Mouse (Mus musculus) midbrain, embryonic 16.5 days (tissue): Measurements from ENCODE around the gene Idh3a. TPM values are rescaled to one million over a fixed set of nuclear protein-coding genes. Genes with fewer than 3 reads are reported as not detected.
A peak's percentile ranks its signal among the peaks of the same experiment; 100 is the strongest.
"Not testable (repeated sequence)": the region's sequence is repeated elsewhere in the genome, so short reads cannot be mapped to it uniquely, and the experiment has no call there.

Experiments used
- ATAC-seq: fragments of 200-750 bp; cut with Nextera tagmentation; 2 replicates; pipeline ENCODE4 v1.8.0; 2017; ENCODE audit warnings: moderate TSS enrichment
- H3K27ac ChIP-seq: fragments of 300-500 bp; sonication (generic); 2 replicates; pipeline ENCODE4 v1.5.1; 2014; ENCODE audit warnings: mild to moderate bottlenecking, low read length, mixed read lengths
- H3K27me3 ChIP-seq: fragments of 300-500 bp; sonication (generic); 2 replicates; pipeline ENCODE4 v1.6.1; 2014; ENCODE audit warnings: low read depth, low read length, mixed read lengths; ENCODE audit not compliant: control insufficient read depth, insufficient read depth
- H3K36me3 ChIP-seq: fragments of 300-500 bp; sonication (generic); 2 replicates; pipeline ENCODE4 v1.6.1; 2014; ENCODE audit warnings: mild to moderate bottlenecking, low read length, moderate library complexity, mixed read lengths; ENCODE audit not compliant: control insufficient read depth, insufficient read depth
- H3K4me1 ChIP-seq: fragments of 300-500 bp; sonication (generic); 2 replicates; pipeline ENCODE4 v1.6.1; 2014; ENCODE audit warnings: mild to moderate bottlenecking, low read length, mixed read lengths; ENCODE audit not compliant: control insufficient read depth, insufficient read depth
- H3K4me2 ChIP-seq: fragments of 300-500 bp; sonication (generic); 2 replicates; pipeline ENCODE4 v1.6.1; 2014; ENCODE audit warnings: mild to moderate bottlenecking, low read length, mixed read lengths
- H3K4me3 ChIP-seq: fragments of 300-500 bp; sonication (generic); 2 replicates; pipeline ENCODE4 v1.5.1; 2014; ENCODE audit warnings: low read depth, mild to moderate bottlenecking, low read length, moderate library complexity, mixed read lengths
- H3K9ac ChIP-seq: fragments of 300-500 bp; sonication (generic); 2 replicates; pipeline ENCODE4 v1.6.1; 2014; ENCODE audit warnings: low read depth, low read length, mixed read lengths
- H3K9me3 ChIP-seq: fragments of 300-500 bp; sonication (generic); replicated peaks from 2 replicates; pipeline ENCODE4 v1.6.1; 2014; ENCODE audit warnings: mild to moderate bottlenecking, low read length, mixed read lengths; ENCODE audit not compliant: control insufficient read depth, poor library complexity, severe bottlenecking
- WGBS: fragments of 180-500 bp; shearing (Covaris S2); extraction: QIAGEN DNeasy Blood & Tissue Kit; methylation state at CpG from one replicate; pipeline ENCODE4 v1.1.7; 2014; 5-methylcytosine and 5-hydroxymethylcytosine counted together
- polyA plus RNA-seq: library from polyadenylated mRNA; unstranded; fragments of >200 nt; fragmentation: Nextera tagmentation; extraction: Ambion mirVana; gene quantifications from 2 replicates; pipeline ENCODE4 v1.2.1, GENCODE M21; 2015

Gene Idh3a
- polyA plus RNA-seq, 1 experiment from 2014 or later = 165 TPM

- H3K4me3 ChIP-seq = no peak overlapping the region
- no peak overlapping the region for H3K9ac ChIP-seq
- no peaks in the 10 kb centered on the region for H3K36me3 ChIP-seq
- 84% methylated on average over 9 of the region's 9 CpGs for WGBS
- H3K27ac ChIP-seq = no peak overlapping the region
- no peak for ATAC-seq
- no peaks in the 10 kb centered on the region for H3K9me3 ChIP-seq
- no peak overlapping the region for H3K4me2 ChIP-seq
- no peaks in the 10 kb centered on the region for H3K27me3 ChIP-seq
- H3K4me1 ChIP-seq = no peaks in the 10 kb centered on the region
Observed at GRCm38 (mm10) chr9:54571130-54571839, 14.8 kb upstream of the Idh3a start.

- peaks cover 17% of the 10 kb centered on the region for H3K4me1 ChIP-seq
- WGBS = 87% methylated on average over 1 of the region's 1 CpGs
- no peak overlapping the region for H3K27ac ChIP-seq
- H3K4me3 ChIP-seq = no peak overlapping the region
- no peaks in the 10 kb centered on the region for H3K27me3 ChIP-seq
- H3K36me3 ChIP-seq = no peaks in the 10 kb centered on the region
- no peaks in the 10 kb centered on the region; the same call in 1 of the 2 replicates for H3K9me3 ChIP-seq
- H3K9ac ChIP-seq = no peak overlapping the region
- ATAC-seq = no peak
- H3K4me2 ChIP-seq = no peak overlapping the region
Observed at GRCm38 (mm10) chr9:54583712-54584111, 2.4 kb upstream of the Idh3a start.

- H3K4me1 ChIP-seq = peaks cover 17% of the 10 kb centered on the region
- H3K36me3 ChIP-seq, H3K9me3 ChIP-seq, H3K4me3 ChIP-seq, H3K9ac ChIP-seq, ATAC-seq, H3K4me2 ChIP-seq, H3K27ac ChIP-seq, H3K27me3 ChIP-seq: not testable (repeated sequence)
- WGBS = 90% methylated on average over 2 of the region's 2 CpGs
Observed at GRCm38 (mm10) chr9:54584127-54584526, 2.0 kb upstream of the Idh3a start.

- peak; percentile 50 for ATAC-seq
- Histone ChIP-seq H3K27ac (peak overlapping the region; percentile 51; the same call in 1 of the 2 replicates), H3K27me3 (no peaks in the 10 kb centered on the region), H3K4me1 (peaks cover 17% of the 10 kb centered on the region), H3K9me3 (no peaks in the 10 kb centered on the region), H3K4me3 (peak overlapping the region; percentile 78), H3K36me3 (0 out of 2 replicates have a peak, but pooled peaks cover 2% of the 10 kb centered on the region), H3K9ac (peak overlapping the region; percentile 40; the same call in 1 of the 2 replicates), H3K4me2 (peak overlapping the region; percentile 90)
- WGBS = 34% methylated on average over 5 of the region's 5 CpGs
Observed at GRCm38 (mm10) chr9:54585839-54586198, 315 bp upstream of the Idh3a start.

GRCm38 (mm10) chr9:54587863-54588262 lies 1.7 kb downstream of the Idh3a start:
- Histone ChIP-seq H3K9ac (no peak overlapping the region), H3K4me3 (no peak overlapping the region)

GRCm38 (mm10) chr9:54593652-54594051 lies 7.5 kb downstream of the Idh3a start:
- H3K9ac ChIP-seq, ATAC-seq, H3K27me3 ChIP-seq, H3K4me3 ChIP-seq, H3K9me3 ChIP-seq, H3K4me2 ChIP-seq, H3K27ac ChIP-seq, H3K4me1 ChIP-seq: not testable (repeated sequence)
- 78% methylated on average over 4 of the region's 4 CpGs for WGBS
- peaks cover 54% of the 10 kb centered on the region for H3K36me3 ChIP-seq

More at GRCm38 (mm10) chr9:54587863-54588262, 1.7 kb downstream of the Idh3a start:
- 42% methylated on average over 4 of the region's 4 CpGs for WGBS
- Histone ChIP-seq H3K4me2 (peak overlapping the region; percentile 90), H3K27me3 (no peaks in the 10 kb centered on the region), H3K36me3 (peaks cover 11% of the 10 kb centered on the region), H3K27ac (no peak overlapping the region), H3K9me3 (no peaks in the 10 kb centered on the region), H3K4me1 (peaks cover 17% of the 10 kb centered on the region)
- no peak for ATAC-seq

GRCm38 (mm10) chr9:54596752-54597465 lies 10.8 kb downstream of the Idh3a start:
- Histone ChIP-seq H3K4me1 (no peaks in the 10 kb centered on the region), H3K27me3 (no peaks in the 10 kb centered on the region), H3K9me3 (no peaks in the 10 kb centered on the region), H3K4me2 (no peak overlapping the region), H3K9ac (no peak overlapping the region), H3K36me3 (peaks cover 75% of the 10 kb centered on the region), H3K27ac (no peak overlapping the region), H3K4me3 (no peak overlapping the region)
- ATAC-seq = no peak
- 95% methylated on average over 15 of the region's 15 CpGs for WGBS

- Histone ChIP-seq H3K27ac (no peak overlapping the region), H3K4me2 (no peak overlapping the region), H3K4me1 (no peaks in the 10 kb centered on the region), H3K27me3 (no peaks in the 10 kb centered on the region), H3K36me3 (peaks cover 58% of the 10 kb centered on the region), H3K9me3 (no peaks in the 10 kb centered on the region), H3K9ac (no peak overlapping the region), H3K4me3 (no peak overlapping the region)
- ATAC-seq = no peak
- 76% methylated on average over 2 of the region's 2 CpGs for WGBS
Observed at GRCm38 (mm10) chr9:54602386-54602785, 16.3 kb downstream of the Idh3a start.

- H3K9me3 ChIP-seq = no peaks in the 10 kb centered on the region
- ATAC-seq = no peak
Observed at GRCm38 (mm10) chr9:54602916-54603315, 16.8 kb downstream of the Idh3a start.

More at GRCm38 (mm10) chr9:54602916-54603315, 16.8 kb downstream of the Idh3a start:
- peaks cover 53% of the 10 kb centered on the region for H3K36me3 ChIP-seq
- no peak overlapping the region for H3K4me3 ChIP-seq
- H3K27ac ChIP-seq = no peak overlapping the region
- H3K27me3 ChIP-seq = no peaks in the 10 kb centered on the region
- no peak overlapping the region for H3K4me2 ChIP-seq
- 42% methylated on average over 7 of the region's 7 CpGs for WGBS
- H3K9ac ChIP-seq = no peak overlapping the region
- H3K4me1 ChIP-seq = no peaks in the 10 kb centered on the region
